16 mouse cellular contexts compared by ENCODE assay signal in the genomic region with DNA sequence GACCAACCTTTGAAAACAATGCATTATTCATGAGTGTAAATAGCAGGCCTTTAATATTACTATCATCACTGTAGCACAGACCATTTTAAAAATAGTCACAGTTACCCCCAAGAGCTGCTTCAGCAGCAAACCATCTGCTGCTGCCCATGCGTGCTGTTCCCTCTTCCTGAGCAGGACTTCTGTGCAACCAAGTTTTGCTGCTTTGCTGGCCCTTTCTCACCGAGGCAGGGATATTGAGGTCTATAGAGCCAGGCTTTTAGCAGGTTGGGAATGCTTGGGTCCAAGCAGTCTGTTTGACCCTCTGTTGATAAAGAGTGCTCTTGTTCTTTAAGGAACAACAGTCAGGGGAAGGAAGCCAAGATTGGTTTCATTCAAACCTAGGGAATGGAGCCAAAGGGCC. TPM values are rescaled to one million over a fixed set of nuclear protein-coding genes. Genes with fewer than 3 reads are reported as not detected.
DNase-seq lines count a peak whose midpoint lies in the region; ATAC-seq and TF ChIP-seq lines count a peak whose summit lies in the region.
"Had no signal": no experiment of that assay in that cellular context is flagged by ENCODE, and none has a peak within 500 bp of the region (broad histone marks: within the 10 kb centered on the region; RNA-seq: fewer than 3 reads in every experiment).

No protein-coding gene starts in this region.

- DNase-seq in heart, adult 11 months = peak; percentile 69
- DNase-seq in heart, postnatal 4 days = no peak
- no peak for DNase-seq in liver, adult 2 months (ENCODE audit: extremely low read depth, low read depth, low spot score)
- DNase-seq in liver, postnatal 0 days = no peak
- peak; percentile 22 for DNase-seq in cerebellum, adult 8-10 months
- DNase-seq in left cerebral cortex, adult 9 months (ENCODE audit: low spot score in 2 of 2) = no peak
- DNase-seq: right cerebral cortex, adult 18-20 months; thymus, postnatal 36 days had no signal

- TF ChIP-seq CTCF in liver, adult 2 months (IDR thresholded peaks at IDR 0.05; ENCODE audit: low read depth, low read length) = no peak
- no peak for TF ChIP-seq CTCF in liver, postnatal 0 days (IDR thresholded peaks at IDR 0.05; ENCODE audit: low read depth)
- TF ChIP-seq CTCF in intestine, postnatal 0 days (IDR thresholded peaks at IDR 0.05; ENCODE audit: low read depth) = no peak

- no peak overlapping the region for H3K9ac ChIP-seq in liver, adult 2 months (ENCODE audit: low read depth, low read length)
- H3K9ac ChIP-seq in liver, postnatal 0 days (replicated peaks) = no peak overlapping the region
- no peak overlapping the region for H3K9ac ChIP-seq in intestine, postnatal 0 days (ENCODE audit: low read depth, low read length)
- H3K9ac ChIP-seq: liver, embryonic 15.5 days; neural tube, embryonic 13.5 days had no signal

- H3K79me2 ChIP-seq in liver, adult 2 months (ENCODE audit: control insufficient read depth, insufficient read depth, low read length) = peaks cover 24% of the 10 kb centered on the region; the same call in 1 of the 2 replicates

- H3K4me2 ChIP-seq in liver, postnatal 0 days (ENCODE audit: low read depth, low read length) = no peak overlapping the region
- no peak overlapping the region for H3K4me2 ChIP-seq in intestine, postnatal 0 days (replicated peaks; ENCODE audit: low read depth)
- H3K4me2 ChIP-seq: liver, embryonic 15.5 days; midbrain, embryonic 11.5 days; neural tube, embryonic 13.5 days had no signal

- ATAC-seq in liver, postnatal 0 days = no peak
- no peak for ATAC-seq in intestine, postnatal 0 days
- ATAC-seq: hindbrain, postnatal 0 days; lung, postnatal 0 days had no signal

- H3K4me1 ChIP-seq in liver, adult 2 months (ENCODE audit: control insufficient read depth, insufficient read depth, low read length) = peaks cover 36% of the 10 kb centered on the region
- peaks cover 14% of the 10 kb centered on the region for H3K4me1 ChIP-seq in liver, postnatal 0 days (ENCODE audit: insufficient read depth)
- H3K4me1 ChIP-seq in intestine, postnatal 0 days (replicated peaks; ENCODE audit: control insufficient read depth, insufficient read depth, low read length) = 0 out of 2 replicates have a peak, but pooled peaks cover 11% of the 10 kb centered on the region

- 72% methylated on average over 2 of the region's 2 CpGs for WGBS in liver, adult 2 months
- WGBS in liver, postnatal 0 days (ENCODE audit: insufficient replicate concordance) = 79% methylated on average over 2 of the region's 2 CpGs
- 89% methylated on average over 2 of the region's 2 CpGs for WGBS in intestine, postnatal 0 days

- no peak for TF ChIP-seq POLR2A in liver, adult 2 months (IDR thresholded peaks at IDR 0.05; ENCODE audit: extremely low read depth, insufficient read depth, low read length)

- TF ChIP-seq EP300 in liver, postnatal 0 days (IDR thresholded peaks at IDR 0.05; ENCODE audit: low read depth) = no peak

- H3K9me3 ChIP-seq in liver, postnatal 0 days (ENCODE audit: low read length) = no peaks in the 10 kb centered on the region
- H3K9me3 ChIP-seq in intestine, postnatal 0 days (ENCODE audit: control insufficient read depth) = no peaks in the 10 kb centered on the region
- H3K9me3 ChIP-seq: hindbrain, embryonic 10.5 days; liver, embryonic 15.5 days; neural tube, embryonic 13.5 days had no signal

- H3K4me3 ChIP-seq in liver, adult 2 months (ENCODE audit: insufficient read depth, low read depth, low read length) = no peak overlapping the region
- no peak overlapping the region for H3K4me3 ChIP-seq in liver, postnatal 0 days (ENCODE audit: low read depth, low read length)
- H3K4me3 ChIP-seq in intestine, postnatal 0 days (ENCODE audit: low read depth, low read length) = no peak overlapping the region
- H3K4me3 ChIP-seq: hindbrain, embryonic 10.5 days; liver, embryonic 15.5 days; neural tube, embryonic 13.5 days had no signal

- H3K27ac ChIP-seq in liver, adult 2 months (replicated peaks; ENCODE audit: insufficient read depth, low read depth, low read length) = peak overlapping the region; percentile 42
- H3K27ac ChIP-seq in liver, postnatal 0 days (ENCODE audit: low read depth) = no peak overlapping the region
- H3K27ac ChIP-seq in intestine, postnatal 0 days (ENCODE audit: low read depth, low read length) = no peak overlapping the region
- H3K27ac ChIP-seq: hindbrain, embryonic 10.5 days; hindbrain, postnatal 0 days; kidney, postnatal 0 days; liver, embryonic 15.5 days; neural tube, embryonic 13.5 days had no signal

- no peaks in the 10 kb centered on the region for H3K27me3 ChIP-seq in liver, adult 2 months (ENCODE audit: control insufficient read depth, insufficient read depth, low read length)
- H3K27me3 ChIP-seq in liver, postnatal 0 days (ENCODE audit: insufficient read depth, low read length) = no peaks in the 10 kb centered on the region
- H3K27me3 ChIP-seq in intestine, postnatal 0 days (replicated peaks; ENCODE audit: control insufficient read depth, insufficient read depth, low read length) = no peaks in the 10 kb centered on the region
- H3K27me3 ChIP-seq: liver, embryonic 15.5 days; neural tube, embryonic 13.5 days had no signal

- H3K36me3 ChIP-seq in liver, adult 2 months (ENCODE audit: control insufficient read depth, insufficient read depth, low read length) = peaks cover 4% of the 10 kb centered on the region; the same call in 1 of the 2 replicates
- peaks cover 9% of the 10 kb centered on the region; the same call in 1 of the 2 replicates for H3K36me3 ChIP-seq in liver, postnatal 0 days (replicated peaks; ENCODE audit: insufficient read depth, low read length)
- H3K36me3 ChIP-seq in intestine, postnatal 0 days (ENCODE audit: control insufficient read depth, insufficient read depth) = peaks cover 17% of the 10 kb centered on the region; the same call in 1 of the 2 replicates

RNA-seq across cellular contexts. Expression of gene Nsun6, which starts 10.6 kb away (rescaled TPM):
- 1 to 10 TPM; 5.8 to 6.2 TPM for total RNA-seq in heart, postnatal 4 days (2021)
- total RNA-seq in liver, adult 2 months (2014; rRNA removed) = 4.8 and 5.8 TPM in 2 replicates
- polyA plus RNA-seq in liver, adult 2 months (2012; rRNA removed) = 0.80 and 1.5 TPM in 2 replicates
- 3.8 and 4.6 TPM in 2 replicates for polyA plus RNA-seq in liver, postnatal 0 days (2015; fragmentation: Nextera tagmentation; extraction: Ambion mirVana)
- 6.5 and 7.5 TPM in 2 replicates for polyA plus RNA-seq in intestine, postnatal 0 days (2015; fragmentation: Nextera tagmentation; extraction: Ambion mirVana)

RNA-seq across cellular contexts. Expression of gene Arl5b, which starts 16.3 kb away (rescaled TPM):
- 10 to 100 TPM; 36.9 to 42.1 TPM for total RNA-seq in heart, postnatal 4 days (2021)
- total RNA-seq in liver, adult 2 months (2014; rRNA removed) = 44.4 and 44.9 TPM in 2 replicates
- polyA plus RNA-seq in liver, adult 2 months (2012; rRNA removed) = 4.9 and 5.0 TPM in 2 replicates
- polyA plus RNA-seq in liver, postnatal 0 days (2015; fragmentation: Nextera tagmentation; extraction: Ambion mirVana) = 8.6 and 9.1 TPM in 2 replicates
- 12.3 and 13.4 TPM in 2 replicates for polyA plus RNA-seq in intestine, postnatal 0 days (2015; fragmentation: Nextera tagmentation; extraction: Ambion mirVana)

Comparison
In these comparisons a context has a peak if more than half of its experiments do, and no peak if none do; other contexts are left out.
1. DNase-seq: peak in heart, adult 11 months (single experiment) and cerebellum, adult 8-10 months (single experiment); none in heart, postnatal 4 days (single experiment), liver, adult 2 months (single experiment), liver, postnatal 0 days (single experiment) and left cerebral cortex, adult 9 months (0 of 2).